Mouse (Mus musculus) myocyte (in vitro differentiated cells): ENCODE results near the gene Trf. TPM values are rescaled to one million over a fixed set of nuclear protein-coding genes. Genes with fewer than 3 reads are reported as not detected.

Experiments used
- H3K27me3 ChIP-seq: one replicate; pipeline ENCODE4 v1.6.1; 2011; ENCODE audit not compliant: control insufficient read depth, insufficient read depth, insufficient read length
- H3K36me3 ChIP-seq: one replicate; pipeline ENCODE4 v1.6.1; 2011; ENCODE audit not compliant: control insufficient read depth, insufficient read depth
- H3K4me2 ChIP-seq: one replicate; pipeline ENCODE4 v1.6.1; 2011; ENCODE audit warnings: low read depth, control low read depth
- H3K4me3 ChIP-seq: one replicate; pipeline ENCODE4 v1.5.1; 2011; ENCODE audit warnings: mild to moderate bottlenecking, control low read depth, moderate library complexity
- H3K79me2 ChIP-seq: one replicate; pipeline ENCODE4 v1.6.1; 2011; ENCODE audit not compliant: control insufficient read depth, insufficient read depth
- H3ac ChIP-seq: one replicate; pipeline ENCODE4 v1.6.1; 2011; ENCODE audit not compliant: control insufficient read depth, insufficient read length
- CEBPB ChIP-seq: IDR thresholded peaks from 2 replicates; pipeline ENCODE4 v1.6.1; 2011; ENCODE audit warnings: mild to moderate bottlenecking, moderate library complexity; ENCODE audit not compliant: poor library complexity, insufficient read depth, severe bottlenecking
- E2F4 ChIP-seq: IDR thresholded peaks from one replicate; pipeline ENCODE4 v1.6.1; 2011; ENCODE audit warnings: mild to moderate bottlenecking, control low read depth, moderate library complexity; ENCODE audit not compliant: insufficient read depth
- MAX ChIP-seq: IDR thresholded peaks from one replicate; pipeline ENCODE4 v1.6.1; 2011; ENCODE audit warnings: low read depth, mild to moderate bottlenecking, control low read depth
- MYOD1 ChIP-seq, 3 experiments: IDR thresholded peaks; one replicate each; pipeline ENCODE4 v1.6.1; 2011; ENCODE audit warnings: control low read depth in 2 of 3, low read depth in 2 of 3, mild to moderate bottlenecking in 2 of 3, moderate library complexity in 1 of 3; ENCODE audit not compliant: insufficient read length in 2 of 3, control insufficient read depth in 1 of 3
- MYOG ChIP-seq, 3 experiments: IDR thresholded peaks; one replicate each; pipeline ENCODE4 v1.6.1; 2011; ENCODE audit warnings: control low read depth in 2 of 3, low read depth in 2 of 3, mild to moderate bottlenecking in 2 of 3; ENCODE audit not compliant: insufficient read length in 2 of 3, control insufficient read depth in 1 of 3, insufficient read depth in 1 of 3
- POLR2A ChIP-seq: IDR thresholded peaks from one replicate; pipeline ENCODE4 v1.6.1; 2011; ENCODE audit warnings: low read depth, mild to moderate bottlenecking, control low read depth, moderate library complexity; ENCODE audit not compliant: insufficient read length
- POLR2AphosphoS2 ChIP-seq: IDR thresholded peaks from one replicate; pipeline ENCODE4 v1.6.1; 2011; ENCODE audit warnings: low read depth, control low read depth; ENCODE audit not compliant: insufficient read length
- REST ChIP-seq: IDR thresholded peaks from one replicate; pipeline ENCODE4 v1.6.1; 2011; ENCODE audit warnings: mild to moderate bottlenecking, control low read depth, moderate library complexity; ENCODE audit not compliant: insufficient read depth, insufficient read length
- SRF ChIP-seq: IDR thresholded peaks from one replicate; pipeline ENCODE4 v1.6.1; 2011; ENCODE audit warnings: low read depth; ENCODE audit not compliant: control insufficient read depth, insufficient read length
- TCF12 ChIP-seq: IDR thresholded peaks from one replicate; pipeline ENCODE4 v1.6.1; 2011; ENCODE audit warnings: mild to moderate bottlenecking, control low read depth; ENCODE audit not compliant: poor library complexity, insufficient read depth, severe bottlenecking
- TCF3 ChIP-seq: IDR thresholded peaks from one replicate; pipeline ENCODE4 v1.6.1; 2011; ENCODE audit warnings: low read depth, control low read depth; ENCODE audit not compliant: insufficient read length
- USF1 ChIP-seq: IDR thresholded peaks from one replicate; pipeline ENCODE4 v1.6.1; 2011; ENCODE audit warnings: low read depth, mild to moderate bottlenecking, control low read depth, moderate library complexity
- polyA plus RNA-seq: library from polyadenylated mRNA; unstranded; fragments of >200 nt; fragmentation: generic; extraction: Trizol; gene quantifications from one replicate; pipeline ENCODE4 v1.2.1, GENCODE M21; 2012; ENCODE audit warnings: missing spikeins

The Trf gene
- polyA plus RNA-seq, 1 experiment, result not detected

DNA sequence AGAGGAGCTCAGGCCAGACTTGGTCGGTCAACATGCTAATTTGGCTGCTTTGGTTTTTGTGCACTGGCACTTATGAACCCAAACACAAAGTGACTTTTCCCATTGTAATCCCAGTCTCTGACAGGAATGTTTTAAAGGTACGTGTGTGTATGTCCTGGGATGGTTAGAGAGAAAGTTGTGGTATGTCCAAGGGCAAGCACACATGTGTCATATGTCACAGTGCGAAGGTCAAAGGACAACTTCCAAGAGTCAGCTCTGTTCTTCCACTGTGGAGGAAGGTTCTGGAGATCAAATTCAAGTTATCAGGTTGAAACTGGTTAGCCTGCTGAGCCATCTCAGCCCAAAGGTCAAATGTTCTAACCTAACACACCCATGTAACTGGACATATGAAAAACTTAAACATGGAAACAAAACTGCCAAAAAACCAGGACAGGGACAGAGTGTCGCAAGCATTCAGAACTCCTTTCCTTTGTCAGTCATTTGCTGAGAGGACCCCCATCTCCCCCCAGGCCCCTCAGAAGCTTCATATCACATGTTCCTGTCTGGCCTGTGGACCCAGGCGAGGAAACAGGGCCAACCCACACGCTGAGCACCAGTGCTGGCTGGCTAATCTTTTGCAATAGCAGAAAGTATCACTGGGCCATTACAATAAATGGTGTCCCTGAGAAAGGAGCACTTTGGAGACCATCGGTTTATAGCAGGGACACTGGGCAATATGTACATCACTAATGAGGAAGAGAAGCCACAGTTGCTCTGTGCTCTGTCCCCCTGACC, 2.2 kb upstream of the Trf start:
- Histone ChIP-seq H3K4me3 (no peak overlapping the region), H3ac (no peak overlapping the region), H3K79me2 (no peaks in the 10 kb centered on the region), H3K36me3 (no peaks in the 10 kb centered on the region), H3K4me2 (no peak overlapping the region), H3K27me3 (peaks cover 12% of the 10 kb centered on the region)
- TF ChIP-seq POLR2AphosphoS2, result no peak
- no peak for TF ChIP-seq E2F4
- TF ChIP-seq POLR2A, result no peak
- TF ChIP-seq MAX, result no peak
- no peak for TF ChIP-seq CEBPB
- no peak for TF ChIP-seq REST
- TF ChIP-seq MYOG (IDR thresholded peaks at IDR 0.05; ENCODE audit: control insufficient read depth in 1 of 3, insufficient read depth in 1 of 3, insufficient read length in 2 of 3, low read depth in 2 of 3), result no peak
- TF ChIP-seq MYOD1 (IDR thresholded peaks at IDR 0.05; ENCODE audit: control insufficient read depth in 1 of 3, insufficient read length in 2 of 3, low read depth in 2 of 3), result no peak
- TF ChIP-seq USF1, result no peak
- TF ChIP-seq TCF12, result no peak
- TF ChIP-seq TCF3, result no peak
- no peak for TF ChIP-seq SRF

DNA sequence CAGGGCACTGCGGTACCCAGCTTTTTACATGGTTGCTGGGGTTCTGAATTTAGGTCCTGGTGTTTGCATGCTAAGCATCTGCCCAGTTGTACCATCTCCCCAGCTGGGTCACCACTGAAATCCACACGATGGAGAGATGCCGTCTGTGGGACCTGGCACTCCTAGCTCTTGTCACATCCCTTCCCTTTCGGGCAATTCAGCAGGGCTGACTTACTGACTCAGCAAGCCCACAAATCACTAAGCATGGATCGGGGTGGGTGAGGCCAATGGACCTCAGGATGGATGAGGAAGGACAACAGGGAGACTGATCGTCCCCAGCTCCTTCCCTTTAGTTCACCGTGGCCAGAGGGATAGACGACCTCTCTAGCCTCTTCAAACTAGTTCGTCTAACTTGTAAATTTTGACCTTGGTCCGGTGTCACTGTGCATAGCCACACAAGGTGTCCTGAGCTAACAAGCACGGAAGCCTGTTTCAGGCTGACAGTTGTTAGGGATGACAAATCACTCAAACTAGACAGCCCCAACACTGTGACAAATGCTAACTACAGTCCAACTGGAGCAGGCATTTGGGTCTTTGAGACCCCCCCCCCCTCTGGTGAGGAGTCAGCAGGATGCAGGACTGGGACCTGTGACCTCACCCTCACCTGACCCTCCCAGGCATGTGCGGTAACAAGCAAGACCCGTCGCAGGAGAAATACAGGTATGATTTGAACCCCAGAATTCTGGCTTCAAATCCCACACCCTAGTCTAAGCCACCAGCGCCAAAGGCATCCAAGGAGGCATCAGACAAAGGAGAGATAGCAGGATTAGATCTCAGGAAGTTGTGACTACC, 992 bp downstream of the Trf start:
- H3K27me3 ChIP-seq, result peaks cover 18% of the 10 kb centered on the region
- no peak overlapping the region for H3K4me3 ChIP-seq
- H3ac ChIP-seq, result no peak overlapping the region
- no peaks in the 10 kb centered on the region for H3K79me2 ChIP-seq
- no peak for TF ChIP-seq MYOD1 (IDR thresholded peaks at IDR 0.05; ENCODE audit: control insufficient read depth in 1 of 3, insufficient read length in 2 of 3, low read depth in 2 of 3)
- TF ChIP-seq POLR2A, result no peak
- TF ChIP-seq REST, result no peak
- TF ChIP-seq E2F4, result no peak
- no peak for TF ChIP-seq POLR2AphosphoS2
- no peak for TF ChIP-seq TCF12
- TF ChIP-seq USF1, result no peak
- TF ChIP-seq MYOG (IDR thresholded peaks at IDR 0.05; ENCODE audit: control insufficient read depth in 1 of 3, insufficient read depth in 1 of 3, insufficient read length in 2 of 3, low read depth in 2 of 3), result no peak
- no peak overlapping the region for H3K4me2 ChIP-seq
- no peaks in the 10 kb centered on the region for H3K36me3 ChIP-seq

DNA sequence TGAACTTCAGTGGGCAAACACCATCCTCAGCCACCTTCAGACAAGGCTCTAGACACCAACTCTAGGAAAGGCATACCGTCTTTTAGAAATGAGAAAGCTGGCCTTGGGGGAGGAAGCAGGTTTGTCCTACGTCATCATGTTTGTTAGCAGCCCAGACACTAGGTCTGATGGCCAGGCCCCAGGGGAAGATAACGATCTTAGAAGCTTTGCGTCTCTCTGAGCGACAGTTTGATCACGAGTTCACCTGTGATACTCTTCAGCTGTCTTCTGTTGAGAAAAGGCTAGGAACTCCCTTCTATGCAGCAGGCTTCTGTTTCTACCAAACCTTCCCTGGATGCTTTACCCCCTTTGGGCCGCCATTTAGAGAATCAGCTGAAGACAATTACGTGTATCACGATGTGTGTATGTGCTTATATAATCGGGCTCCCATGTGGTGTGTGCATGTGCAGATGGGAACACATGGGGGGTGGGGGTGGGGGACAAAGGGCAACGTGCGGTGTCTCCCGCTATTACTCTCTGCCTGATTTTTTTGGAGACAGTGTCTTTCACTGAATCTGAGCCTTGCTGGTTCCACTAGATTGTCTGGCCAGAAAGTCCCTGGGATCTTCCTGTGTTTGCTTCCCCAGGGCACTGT, 1.8 kb downstream of the Trf start:
- no peak overlapping the region for H3ac ChIP-seq
- no peak overlapping the region for H3K4me3 ChIP-seq
- H3K27me3 ChIP-seq, result peaks cover 13% of the 10 kb centered on the region
- no peak for TF ChIP-seq SRF
- no peak for TF ChIP-seq MYOG (IDR thresholded peaks at IDR 0.05; ENCODE audit: control insufficient read depth in 1 of 3, insufficient read depth in 1 of 3, insufficient read length in 2 of 3, low read depth in 2 of 3)
- no peak for TF ChIP-seq CEBPB
- H3K4me2 ChIP-seq, result no peak overlapping the region
- H3K79me2 ChIP-seq, result no peaks in the 10 kb centered on the region
- no peaks in the 10 kb centered on the region for H3K36me3 ChIP-seq

GRCm38 (mm10) chr9:103227760-103228159, 2.5 kb downstream of the Trf start:
- no peaks in the 10 kb centered on the region for H3K79me2 ChIP-seq
- no peaks in the 10 kb centered on the region for H3K36me3 ChIP-seq
- H3K27me3 ChIP-seq, result peaks cover 13% of the 10 kb centered on the region
- no peak for TF ChIP-seq POLR2A
- TF ChIP-seq SRF, result no peak
- no peak for TF ChIP-seq POLR2AphosphoS2
- no peak for TF ChIP-seq TCF3
- no peak for TF ChIP-seq MAX
- TF ChIP-seq MYOD1 (IDR thresholded peaks at IDR 0.05; ENCODE audit: control insufficient read depth in 1 of 3, insufficient read length in 2 of 3, low read depth in 2 of 3), result no peak
- no peak for TF ChIP-seq E2F4
- no peak for TF ChIP-seq USF1
- H3K4me3 ChIP-seq, result no peak overlapping the region
- H3K4me2 ChIP-seq, result no peak overlapping the region
- H3ac ChIP-seq, result no peak overlapping the region
